Mouse (Mus musculus): ENCODE measurements at regions not wholly inside any gene's neighbourhood (a gene's known extent, or its start where the extent isn't known, plus 50 kb on each side); places are given as distances from the start of the nearest gene placed in this dataset.

GRCm38 (mm10) chr10:17076186-17076585 is 646.8 kb upstream of the Cited2 start:
- DNase-seq (ENCODE audit: low read depth) = no peak

- no peak for DNase-seq (ENCODE audit: low read depth)
Observed at GRCm38 (mm10) chr10:17077580-17077979, 645.4 kb upstream of the Cited2 start.

GRCm38 (mm10) chr10:17080818-17081217 is 642.2 kb upstream of the Cited2 start:
- DNase-seq (ENCODE audit: low read depth) = no peak

GRCm38 (mm10) chr10:17082926-17083325 is 640.1 kb upstream of the Cited2 start:
- no peak for DNase-seq (ENCODE audit: low read depth)

- DNase-seq (ENCODE audit: low read depth) = no peak
Observed at GRCm38 (mm10) chr10:17102065-17102464, 621.0 kb upstream of the Cited2 start.

GRCm38 (mm10) chr10:17103416-17103815 is 619.6 kb upstream of the Cited2 start:
- DNase-seq (ENCODE audit: low read depth) = no peak

GRCm38 (mm10) chr10:17106831-17107230 is 616.2 kb upstream of the Cited2 start:
- DNase-seq (ENCODE audit: low read depth) = no peak

GRCm38 (mm10) chr10:17111071-17111470 is 611.9 kb upstream of the Cited2 start:
- DNase-seq (ENCODE audit: low read depth) = no peak

- DNase-seq (ENCODE audit: low read depth) = no peak
Observed at GRCm38 (mm10) chr10:17114805-17115204, 608.2 kb upstream of the Cited2 start.

GRCm38 (mm10) chr10:17129391-17130163 is 593.4 kb upstream of the Cited2 start:
- DNase-seq (ENCODE audit: low read depth) = no peak

- DNase-seq (ENCODE audit: low read depth) = no peak
Observed at GRCm38 (mm10) chr10:17130661-17131060, 592.4 kb upstream of the Cited2 start.

- DNase-seq (ENCODE audit: low read depth) = no peak
Observed at GRCm38 (mm10) chr10:17131763-17132162, 591.3 kb upstream of the Cited2 start.

GRCm38 (mm10) chr10:17175385-17175784 is 547.6 kb upstream of the Cited2 start:
- DNase-seq (ENCODE audit: low read depth) = no peak

GRCm38 (mm10) chr10:17177054-17177453 is 546.0 kb upstream of the Cited2 start:
- no peak for DNase-seq (ENCODE audit: low read depth)

GRCm38 (mm10) chr10:17177503-17178278 is 545.3 kb upstream of the Cited2 start:
- no peak for DNase-seq (ENCODE audit: low read depth)

GRCm38 (mm10) chr10:17178627-17179026 is 544.4 kb upstream of the Cited2 start:
- no peak for DNase-seq (ENCODE audit: low read depth)

- DNase-seq (ENCODE audit: low read depth) = no peak
Observed at GRCm38 (mm10) chr10:17184418-17184817, 538.6 kb upstream of the Cited2 start.

GRCm38 (mm10) chr10:17196205-17196604 is 526.8 kb upstream of the Cited2 start:
- DNase-seq (ENCODE audit: low read depth) = no peak

- no peak for DNase-seq (ENCODE audit: low read depth)
Observed at GRCm38 (mm10) chr10:17196636-17197035, 526.4 kb upstream of the Cited2 start.

GRCm38 (mm10) chr10:17200524-17201426 is 522.2 kb upstream of the Cited2 start:
- DNase-seq (ENCODE audit: low read depth) = no peak

GRCm38 (mm10) chr10:17201427-17201745 is 521.6 kb upstream of the Cited2 start:
- DNase-seq (ENCODE audit: low read depth) = no peak
